Mouse (Mus musculus): ENCODE measurements around the gene Gm28539.

GRCm38 (mm10) chr16:18822925-18823324 lies 13.5 kb upstream of the Gm28539 start:
- TF ChIP-seq CTCF (IDR thresholded peaks at IDR 0.05; ENCODE audit: insufficient read depth, low read length) (no peak), POLR2A (IDR thresholded peaks at IDR 0.05; ENCODE audit: borderline replicate concordance, extremely low read depth, low read depth, low read length) (no peak)

All from lung, adult 2 months (tissue).